Mouse (Mus musculus) embryonic fibroblast, embryonic 13.5 days (primary cell): ENCODE measurements at regions not wholly inside any gene's neighbourhood (a gene's known extent, or its start where the extent isn't known, plus 50 kb on each side); places are given as distances from the start of the nearest gene placed in this dataset.
"Not testable (repeated sequence)": the region's sequence is repeated elsewhere in the genome, so short reads cannot be mapped to it uniquely, and the experiment has no call there.

Experiments used
- CTCF ChIP-seq: IDR thresholded peaks from 2 replicates; pipeline ENCODE4 v1.5.1; 2011; ENCODE audit warnings: mild to moderate bottlenecking, control low read depth, low read length, moderate library complexity, borderline replicate concordance; ENCODE audit not compliant: insufficient read depth
- POLR2A ChIP-seq: IDR thresholded peaks from 2 replicates; pipeline ENCODE4 v1.6.1; 2011; ENCODE audit warnings: low read depth, mild to moderate bottlenecking, control low read depth, low read length, moderate library complexity

DNA sequence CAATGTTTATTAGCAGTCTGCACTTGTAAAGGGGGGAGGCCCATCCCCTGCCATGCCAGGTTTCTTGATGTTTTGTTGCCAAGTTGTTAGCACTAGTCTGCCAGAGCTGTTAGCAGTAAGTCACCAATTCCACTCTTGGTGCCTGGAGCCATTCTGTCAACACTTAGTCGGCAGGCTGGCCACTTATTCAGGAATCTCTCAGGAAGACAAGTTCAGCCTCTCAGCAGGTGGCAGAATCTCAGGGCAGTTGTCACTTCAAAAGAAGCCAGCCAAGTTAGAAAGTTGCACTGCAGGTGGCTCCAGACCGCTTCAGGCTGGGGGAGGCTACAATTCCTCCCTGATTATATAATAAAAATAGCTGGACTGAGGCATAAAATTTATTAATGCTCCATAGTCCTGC is 424.2 kb downstream of the Cdh10 start:
- TF ChIP-seq CTCF, POLR2A: not testable (repeated sequence)
